Mouse (Mus musculus): ENCODE measurements around the gene Sertm1. TPM values are rescaled to one million over a fixed set of nuclear protein-coding genes. Genes with fewer than 3 reads are reported as not detected.
A peak's percentile ranks its signal among the peaks of the same experiment; 100 is the strongest.

Gene Sertm1
- polyA plus RNA-seq, 1 experiment from 2014 or later, result 0.16 TPM

DNA sequence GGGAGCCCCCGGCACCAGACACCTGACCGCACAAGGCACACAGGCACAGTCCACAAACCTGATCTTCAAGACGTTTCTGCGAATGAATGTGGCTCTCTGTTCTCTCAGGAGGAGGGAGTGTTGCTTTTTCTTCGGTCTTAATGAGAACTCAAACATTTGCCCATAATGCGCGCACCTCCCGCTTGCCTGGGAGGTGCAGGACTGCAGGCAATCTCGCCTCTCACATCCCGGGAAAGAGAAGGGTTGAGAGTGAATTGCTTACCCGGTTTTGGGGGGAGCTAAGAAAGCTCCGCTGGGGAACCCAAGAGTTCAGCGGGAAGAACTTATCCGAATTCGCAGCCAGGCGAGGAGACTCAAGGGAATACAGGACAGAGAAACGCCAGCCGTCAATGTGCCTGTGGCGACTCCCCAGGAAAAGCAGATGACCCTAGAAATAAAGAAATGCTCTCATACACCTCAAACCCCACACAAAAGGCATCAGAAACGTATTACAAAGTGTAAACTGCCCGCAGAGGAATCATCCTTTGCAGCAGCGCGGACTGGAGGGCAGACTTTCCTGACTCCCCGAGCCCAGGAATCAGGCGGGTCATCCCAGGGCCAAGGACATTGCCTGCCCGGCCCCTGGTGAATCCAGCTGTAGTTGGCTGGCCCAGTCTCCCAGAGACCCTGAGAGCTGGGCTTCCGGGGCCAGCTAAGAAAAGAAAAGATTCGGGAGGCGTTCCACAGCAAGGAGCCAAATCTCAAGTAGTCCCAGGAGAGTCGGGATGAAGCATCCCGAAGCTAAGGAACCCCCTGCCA, 643 bp downstream of the Sertm1 start:
- 4% methylated on average over 31 of the region's 31 CpGs for WGBS (ENCODE audit: insufficient replicate concordance)
- Histone ChIP-seq H3K4me1 (ENCODE audit: insufficient read depth) (peaks cover 12% of the 10 kb centered on the region), H3K4me3 (ENCODE audit: low read depth, low read length) (peak overlapping the region; percentile 43), H3K36me3 (replicated peaks; ENCODE audit: insufficient read depth, low read length) (no peaks in the 10 kb centered on the region), H3K9me3 (ENCODE audit: low read length) (no peaks in the 10 kb centered on the region), H3K27ac (ENCODE audit: low read depth) (no peak overlapping the region), H3K9ac (replicated peaks) (no peak overlapping the region), H3K27me3 (ENCODE audit: insufficient read depth, low read length) (peaks cover 3% of the 10 kb centered on the region; the same call in 1 of the 2 replicates), H3K4me2 (ENCODE audit: low read depth, low read length) (peak overlapping the region; percentile 65)
- peak; percentile 7; the same call in 1 of the 2 replicates for ATAC-seq
- DNase-seq, result no peak
- no peak for TF ChIP-seq EP300 (IDR thresholded peaks at IDR 0.05; ENCODE audit: low read depth)
- no peak for TF ChIP-seq CTCF (IDR thresholded peaks at IDR 0.05; ENCODE audit: low read depth)

DNA sequence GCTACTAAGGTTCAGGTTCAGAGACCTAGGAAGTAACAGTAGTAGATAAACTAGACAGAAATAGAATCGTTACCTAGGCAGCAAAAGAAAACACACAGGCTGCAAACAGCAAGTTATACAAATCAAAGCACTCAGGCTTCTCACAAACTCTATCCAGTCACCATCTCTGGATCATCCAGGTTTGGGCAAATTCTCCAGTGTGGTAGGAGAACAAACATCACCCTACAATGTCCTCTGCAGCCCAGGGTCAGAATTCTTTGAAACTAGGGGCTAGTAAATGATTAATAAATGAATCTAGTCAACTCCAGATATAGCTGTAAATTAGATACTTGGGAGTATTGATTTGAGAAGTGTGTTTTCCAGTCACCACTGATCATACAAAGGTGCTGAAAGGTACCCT, 6.8 kb downstream of the Sertm1 start:
- WGBS (ENCODE audit: insufficient replicate concordance), result 63% methylated on average over 1 of the region's 1 CpGs

DNA sequence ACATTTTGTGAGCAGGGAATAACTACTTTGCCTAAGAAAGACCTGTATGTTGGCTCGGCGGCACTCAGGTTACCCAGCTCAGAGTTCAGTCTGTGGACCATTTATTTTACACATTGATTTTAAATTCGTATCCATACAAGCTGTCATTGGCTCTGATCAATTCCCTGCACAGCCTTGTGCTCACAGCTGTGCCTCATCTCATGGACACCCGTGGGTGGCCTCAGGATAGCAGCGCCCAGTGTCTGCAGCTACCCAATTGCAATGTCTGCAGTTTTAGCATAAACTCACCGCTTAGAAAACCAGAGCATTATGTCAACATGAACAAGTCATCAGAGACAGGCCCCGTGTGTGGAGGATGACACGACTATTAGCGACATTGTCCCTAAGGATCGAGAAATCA, 17.7 kb downstream of the Sertm1 start:
- H3K4me1 ChIP-seq (ENCODE audit: insufficient read depth), result no peaks in the 10 kb centered on the region
- no peaks in the 10 kb centered on the region for H3K36me3 ChIP-seq (replicated peaks; ENCODE audit: insufficient read depth, low read length)
- H3K27me3 ChIP-seq (ENCODE audit: insufficient read depth, low read length), result no peaks in the 10 kb centered on the region
- no peak for TF ChIP-seq CTCF (IDR thresholded peaks at IDR 0.05; ENCODE audit: low read depth)
- no peak for TF ChIP-seq EP300 (IDR thresholded peaks at IDR 0.05; ENCODE audit: low read depth)
- no peak overlapping the region for H3K4me3 ChIP-seq (ENCODE audit: low read depth, low read length)
- H3K27ac ChIP-seq (ENCODE audit: low read depth), result no peak overlapping the region
- DNase-seq, result no peak
- WGBS (ENCODE audit: insufficient replicate concordance), result 87% methylated on average over 10 of the region's 10 CpGs
- no peak overlapping the region for H3K4me2 ChIP-seq (ENCODE audit: low read depth, low read length)
- no peak overlapping the region for H3K9ac ChIP-seq (replicated peaks)
- ATAC-seq, result no peak
- H3K9me3 ChIP-seq (ENCODE audit: low read length), result no peaks in the 10 kb centered on the region

More for the DNA sequence above, 6.8 kb downstream of the Sertm1 start:
- Histone ChIP-seq H3K9me3 (ENCODE audit: low read length) (no peaks in the 10 kb centered on the region), H3K9ac (replicated peaks) (no peak overlapping the region), H3K27me3 (ENCODE audit: insufficient read depth, low read length) (no peaks in the 10 kb centered on the region), H3K27ac (ENCODE audit: low read depth) (no peak overlapping the region), H3K4me2 (ENCODE audit: low read depth, low read length) (no peak overlapping the region), H3K4me3 (ENCODE audit: low read depth, low read length) (no peak overlapping the region), H3K36me3 (replicated peaks; ENCODE audit: insufficient read depth, low read length) (no peaks in the 10 kb centered on the region), H3K4me1 (ENCODE audit: insufficient read depth) (no peaks in the 10 kb centered on the region)
- DNase-seq, result no peak
- peak; percentile 53; the same call in 1 of the 2 replicates for ATAC-seq
- no peak for TF ChIP-seq EP300 (IDR thresholded peaks at IDR 0.05; ENCODE audit: low read depth)

DNA sequence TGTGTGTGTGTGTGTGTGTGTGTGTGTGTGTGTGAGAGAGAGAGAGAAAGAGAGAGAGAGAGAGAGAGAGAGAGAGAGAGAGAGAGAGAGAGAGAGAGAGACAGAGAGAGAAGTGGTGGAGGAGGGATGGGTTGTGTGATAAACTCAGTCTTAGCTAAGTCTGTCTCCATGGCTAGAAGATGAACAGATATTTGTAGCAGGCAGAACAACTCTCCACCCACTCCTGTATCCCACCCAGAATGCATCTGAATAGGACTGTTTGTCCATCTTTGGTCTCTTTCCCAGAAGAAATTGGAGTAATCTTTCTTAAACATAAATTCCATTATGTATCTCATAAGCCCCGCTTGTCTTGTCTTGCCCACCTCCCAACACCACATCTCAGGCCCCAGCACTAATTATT, 20.8 kb downstream of the Sertm1 start:
- H3K27ac ChIP-seq (ENCODE audit: low read depth), result no peak overlapping the region
- WGBS (ENCODE audit: insufficient replicate concordance), result 65% methylated on average over 1 of the region's 1 CpGs
- H3K4me3 ChIP-seq (ENCODE audit: low read depth, low read length), result no peak overlapping the region
- ATAC-seq, result no peak
- no peak overlapping the region for H3K9ac ChIP-seq (replicated peaks)
- no peak overlapping the region for H3K4me2 ChIP-seq (ENCODE audit: low read depth, low read length)
- no peak for TF ChIP-seq EP300 (IDR thresholded peaks at IDR 0.05; ENCODE audit: low read depth)
- no peak for TF ChIP-seq CTCF (IDR thresholded peaks at IDR 0.05; ENCODE audit: low read depth)
- no peak for DNase-seq
- H3K27me3 ChIP-seq (ENCODE audit: insufficient read depth, low read length), result no peaks in the 10 kb centered on the region
- H3K9me3 ChIP-seq (ENCODE audit: low read length), result no peaks in the 10 kb centered on the region
- H3K36me3 ChIP-seq (replicated peaks; ENCODE audit: insufficient read depth, low read length), result no peaks in the 10 kb centered on the region
- H3K4me1 ChIP-seq (ENCODE audit: insufficient read depth), result no peaks in the 10 kb centered on the region

DNA sequence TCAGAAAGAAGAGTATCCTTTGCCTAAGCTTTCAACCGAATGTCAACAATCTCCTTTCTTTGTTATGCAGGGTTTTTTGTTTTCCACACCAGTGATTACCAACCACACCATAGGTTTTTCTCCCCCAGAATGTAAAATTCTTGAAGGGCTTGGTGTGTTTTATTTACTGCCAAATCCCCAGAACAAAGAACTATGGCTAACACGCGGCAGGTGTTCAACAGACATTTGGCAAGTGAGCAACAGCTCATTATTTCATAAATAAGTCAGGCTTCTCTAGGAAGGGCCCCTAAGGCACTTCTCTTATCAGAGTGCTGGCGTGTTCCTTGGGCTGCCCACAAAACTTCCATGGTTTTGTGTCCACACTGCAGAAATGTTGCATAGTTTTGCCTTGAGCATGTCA, 23.5 kb downstream of the Sertm1 start:
- no peak overlapping the region for H3K9ac ChIP-seq (replicated peaks)
- DNase-seq (no peak), ATAC-seq (no peak)
- no peak for TF ChIP-seq EP300 (IDR thresholded peaks at IDR 0.05; ENCODE audit: low read depth)
- no peak for TF ChIP-seq CTCF (IDR thresholded peaks at IDR 0.05; ENCODE audit: low read depth)
- no peaks in the 10 kb centered on the region for H3K36me3 ChIP-seq (replicated peaks; ENCODE audit: insufficient read depth, low read length)
- no peaks in the 10 kb centered on the region for H3K27me3 ChIP-seq (ENCODE audit: insufficient read depth, low read length)
- H3K27ac ChIP-seq (ENCODE audit: low read depth), result no peak overlapping the region
- H3K4me2 ChIP-seq (ENCODE audit: low read depth, low read length), result no peak overlapping the region
- no peaks in the 10 kb centered on the region for H3K4me1 ChIP-seq (ENCODE audit: insufficient read depth)
- H3K9me3 ChIP-seq (ENCODE audit: low read length), result no peaks in the 10 kb centered on the region
- WGBS (ENCODE audit: insufficient replicate concordance), result 68% methylated on average over 4 of the region's 4 CpGs
- H3K4me3 ChIP-seq (ENCODE audit: low read depth, low read length), result no peak overlapping the region

DNA sequence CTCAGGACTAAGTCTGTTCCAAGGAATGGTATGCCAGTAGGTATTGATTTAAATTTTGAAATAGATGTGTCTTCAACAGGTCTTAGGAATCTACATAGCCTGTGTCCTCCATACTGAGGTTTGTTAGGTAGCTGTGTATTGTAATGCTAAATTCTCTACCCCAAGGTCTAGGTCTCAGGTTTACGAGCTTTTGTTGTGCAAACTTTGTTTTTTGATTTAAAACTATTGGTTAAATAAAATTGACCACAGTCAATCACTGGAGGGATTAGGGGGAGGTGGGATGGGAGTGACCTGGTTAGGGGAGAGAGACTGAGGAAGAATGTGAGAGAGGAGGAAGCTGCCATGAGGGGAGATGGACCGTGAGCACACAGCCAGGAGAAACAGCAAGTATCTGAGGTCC, 29.2 kb downstream of the Sertm1 start:
- H3K4me3 ChIP-seq (ENCODE audit: low read depth, low read length), result no peak overlapping the region
- TF ChIP-seq CTCF (IDR thresholded peaks at IDR 0.05; ENCODE audit: low read depth) (no peak), EP300 (IDR thresholded peaks at IDR 0.05; ENCODE audit: low read depth) (no peak)
- no peaks in the 10 kb centered on the region for H3K27me3 ChIP-seq (ENCODE audit: insufficient read depth, low read length)
- DNase-seq (no peak), ATAC-seq (no peak)
- no peak overlapping the region for H3K27ac ChIP-seq (ENCODE audit: low read depth)
- H3K36me3 ChIP-seq (replicated peaks; ENCODE audit: insufficient read depth, low read length), result no peaks in the 10 kb centered on the region
- no peaks in the 10 kb centered on the region for H3K9me3 ChIP-seq (ENCODE audit: low read length)
- no peak overlapping the region for H3K4me2 ChIP-seq (ENCODE audit: low read depth, low read length)
- H3K9ac ChIP-seq (replicated peaks), result no peak overlapping the region
- H3K4me1 ChIP-seq (ENCODE audit: insufficient read depth), result no peaks in the 10 kb centered on the region
- 64% methylated on average over 2 of the region's 2 CpGs for WGBS (ENCODE audit: insufficient replicate concordance)

Other genes starting within 250 kb of the Sertm1 start
- gene Supt20, start 223.1 kb downstream of the Sertm1 start, polyA plus RNA-seq (2015; fragmentation: Nextera tagmentation; extraction: Ambion mirVana), result 17.2 and 19.9 TPM in 2 replicates
- gene Gm21958, start 201.5 kb downstream of the Sertm1 start, polyA plus RNA-seq (2015; fragmentation: Nextera tagmentation; extraction: Ambion mirVana), result not detected in 2 replicates
- 38.7 and 42.7 TPM in 2 replicates for gene Exosc8, start 180.5 kb downstream of the Sertm1 start, polyA plus RNA-seq (2015; fragmentation: Nextera tagmentation; extraction: Ambion mirVana)
- 41.4 and 43.4 TPM in 2 replicates for gene Alg5, start 180.3 kb downstream of the Sertm1 start, polyA plus RNA-seq (2015; fragmentation: Nextera tagmentation; extraction: Ambion mirVana)
- 0.86 and 1.4 TPM in 2 replicates for gene Smad9, start 160.3 kb downstream of the Sertm1 start, polyA plus RNA-seq (2015; fragmentation: Nextera tagmentation; extraction: Ambion mirVana)
- gene Rfxap, start 108.1 kb downstream of the Sertm1 start, polyA plus RNA-seq (2015; fragmentation: Nextera tagmentation; extraction: Ambion mirVana), result 12.8 and 16.6 TPM in 2 replicates
- not detected in 2 replicates for gene Ccna1, start 139.6 kb upstream of the Sertm1 start, polyA plus RNA-seq (2015; fragmentation: Nextera tagmentation; extraction: Ambion mirVana)
- 7.9 and 10.6 TPM in 2 replicates for gene Spg20, start 196.2 kb upstream of the Sertm1 start, polyA plus RNA-seq (2015; fragmentation: Nextera tagmentation; extraction: Ambion mirVana)
- not detected in 2 replicates for gene Ccdc169, start 221.5 kb upstream of the Sertm1 start, polyA plus RNA-seq (2015; fragmentation: Nextera tagmentation; extraction: Ambion mirVana)